Mouse (Mus musculus) A20 (cell line): ENCODE measurements at regions not wholly inside any gene's neighbourhood (a gene's known extent, or its start where the extent isn't known, plus 50 kb on each side); places are given as distances from the start of the nearest gene placed in this dataset.

Experiments
- DNase-seq: peaks from one replicate; pipeline ENCODE4 v3.0.0-alpha.2; 2011; ENCODE audit warnings: low read depth, low spot score

DNA sequence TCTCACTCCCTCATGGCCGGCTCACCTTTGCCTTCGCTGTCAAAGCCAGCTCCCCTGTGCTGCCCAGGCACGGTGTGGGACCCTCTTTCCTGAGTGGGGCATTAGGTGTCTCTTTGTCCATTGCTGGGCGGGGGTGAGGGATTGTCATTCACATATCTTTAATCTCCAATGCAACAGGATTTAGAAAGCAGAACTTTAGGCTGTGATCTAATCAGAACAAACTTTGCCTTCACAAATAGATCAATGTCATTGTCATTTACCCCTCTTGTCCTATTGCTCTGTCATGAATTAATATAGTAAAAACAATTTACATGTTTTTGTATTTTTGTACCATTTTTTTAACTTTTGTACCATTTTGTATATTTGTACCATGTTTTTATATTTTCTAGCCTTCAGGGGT is 254.7 kb upstream of the Pik3r1 start:
- DNase-seq, result no peak

GRCm38 (mm10) chr13:102023624-102024023 is 255.6 kb upstream of the Pik3r1 start:
- DNase-seq, result no peak

GRCm38 (mm10) chr13:102025138-102025537 is 257.1 kb upstream of the Pik3r1 start:
- no peak for DNase-seq

DNA sequence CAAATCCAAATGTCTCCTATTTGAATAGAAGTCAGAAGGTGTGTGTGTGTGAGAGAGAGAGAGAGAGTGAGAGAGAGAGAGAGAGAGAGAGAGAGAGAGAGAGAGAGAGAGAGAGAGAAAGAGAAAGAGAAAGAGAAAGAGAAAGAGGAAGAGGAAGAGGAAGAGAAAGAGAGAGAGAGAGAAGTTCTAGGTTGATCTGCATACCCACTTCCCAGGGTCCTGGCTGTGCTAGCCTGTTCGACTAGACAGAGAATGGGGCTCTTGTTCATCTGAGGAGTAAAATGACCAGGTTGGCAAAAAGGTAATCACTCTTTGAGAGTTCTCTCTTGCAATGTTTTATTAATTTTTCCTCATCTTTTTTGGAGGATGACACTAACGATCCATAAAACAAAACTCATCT is 257.5 kb upstream of the Pik3r1 start:
- DNase-seq, result peak; percentile 4

DNA sequence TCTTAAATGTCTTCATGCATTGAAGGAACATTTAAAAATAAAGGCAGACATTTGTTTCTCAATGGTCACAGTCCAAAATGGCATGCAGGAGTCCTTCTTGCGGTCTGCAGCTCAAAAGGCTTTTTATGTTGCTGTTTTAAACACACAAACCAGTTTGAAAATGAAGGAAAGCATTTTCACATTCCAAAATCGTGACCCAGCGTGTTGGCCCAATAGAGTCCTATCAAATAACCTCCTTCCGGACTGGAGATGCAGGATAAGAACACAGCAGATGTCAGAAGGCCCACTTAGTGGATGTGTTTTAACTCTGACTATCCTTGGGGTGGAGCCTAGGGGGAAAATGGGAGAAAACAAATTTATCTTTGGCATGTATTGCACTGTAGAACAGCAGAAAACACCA is 263.4 kb upstream of the Pik3r1 start:
- no peak for DNase-seq

DNA sequence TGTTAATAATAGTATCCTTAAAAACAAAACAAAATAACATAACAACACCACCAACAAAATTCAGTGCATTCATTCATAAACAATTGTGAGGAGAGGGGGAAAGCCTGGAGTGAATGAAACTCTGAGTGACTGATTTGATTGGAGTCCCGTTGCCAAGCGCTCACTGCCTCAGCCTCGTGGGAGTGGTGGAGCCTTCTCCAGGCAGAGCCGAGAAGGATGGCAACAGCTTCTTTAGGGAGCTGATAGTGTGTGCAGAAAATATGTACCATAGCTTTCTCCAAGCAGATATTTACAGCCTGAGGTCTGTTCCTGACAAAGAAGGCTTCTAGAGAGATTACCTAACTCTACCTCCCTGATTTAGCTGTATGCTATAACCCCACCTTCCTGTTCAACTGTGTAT is 266.5 kb upstream of the Pik3r1 start:
- no peak for DNase-seq

DNA sequence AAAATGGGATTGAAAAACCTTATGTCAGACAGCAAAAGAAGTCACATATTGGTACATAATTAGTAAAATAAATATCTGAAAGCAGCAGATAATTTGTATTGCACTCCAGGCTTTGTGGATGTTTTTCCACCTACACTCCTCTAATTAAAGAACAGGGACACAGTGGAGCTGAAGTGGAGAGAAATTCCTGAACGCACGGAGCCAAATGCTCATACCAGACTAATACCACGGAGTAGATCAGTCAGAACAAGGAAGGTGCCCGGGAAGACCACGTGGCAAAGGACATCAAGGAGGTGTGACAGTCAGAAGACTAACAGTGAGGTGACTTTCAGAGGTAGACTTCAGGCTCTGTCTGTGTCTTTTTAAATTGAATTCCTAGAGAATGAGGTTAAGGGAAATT is 268.0 kb upstream of the Pik3r1 start:
- no peak for DNase-seq

DNA sequence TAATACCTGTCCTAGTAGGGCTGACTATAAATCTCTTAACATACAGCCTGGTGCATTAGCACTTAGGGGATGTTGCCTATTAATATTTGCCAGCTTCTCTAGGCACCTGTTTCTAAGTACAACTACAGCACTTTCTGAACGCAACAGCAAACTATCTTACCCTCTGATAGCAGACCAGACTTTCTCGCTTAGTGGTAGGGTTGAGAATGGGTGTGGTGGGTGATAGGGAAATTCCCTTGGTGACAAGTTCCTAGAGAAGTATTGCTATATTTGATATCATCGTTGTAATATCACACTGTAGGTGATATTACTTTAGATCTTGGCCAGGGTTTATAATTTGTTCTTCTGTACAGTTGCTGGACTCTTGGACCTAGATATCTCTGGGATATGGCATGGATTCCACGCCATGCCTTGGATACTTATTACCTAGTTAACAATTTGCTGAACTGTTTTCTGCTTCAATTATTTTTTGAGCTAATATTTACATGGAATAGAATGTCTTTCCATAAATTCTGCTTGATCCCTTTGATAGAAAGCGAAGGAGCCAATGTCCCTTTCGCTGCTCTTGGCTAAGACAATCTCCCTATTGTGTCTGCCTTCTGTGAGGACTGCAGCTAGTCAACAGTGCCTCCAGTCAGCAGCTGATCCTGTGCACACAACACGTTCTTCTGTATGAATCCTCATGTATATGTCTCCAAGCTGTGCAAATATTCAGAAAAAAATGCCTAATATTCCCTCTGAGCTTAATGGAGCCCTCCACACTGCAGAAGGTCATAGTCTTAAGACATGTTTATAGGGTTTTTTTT is 269.0 kb upstream of the Pik3r1 start:
- no peak for DNase-seq

DNA sequence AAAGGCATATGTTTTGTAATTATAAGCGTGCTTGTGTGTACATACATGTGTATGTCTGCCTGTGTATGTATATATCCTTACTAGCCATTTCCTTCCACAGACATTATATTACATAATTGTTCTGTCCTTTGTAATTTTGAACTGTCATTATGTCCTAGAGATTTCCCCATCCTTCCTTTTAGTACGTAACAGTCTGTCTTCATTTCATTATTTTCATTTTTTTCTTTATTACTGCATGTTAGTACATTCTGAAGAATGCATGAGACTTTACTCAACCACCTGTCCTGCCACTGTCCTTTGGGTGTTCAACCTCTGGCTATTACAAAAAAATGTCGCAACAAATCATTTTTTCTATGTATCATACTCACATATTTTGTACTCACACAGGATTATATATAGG is 292.2 kb upstream of the Pik3r1 start:
- no peak for DNase-seq

GRCm38 (mm10) chr13:102064590-102065273 is 296.7 kb upstream of the Pik3r1 start:
- DNase-seq, result no peak

DNA sequence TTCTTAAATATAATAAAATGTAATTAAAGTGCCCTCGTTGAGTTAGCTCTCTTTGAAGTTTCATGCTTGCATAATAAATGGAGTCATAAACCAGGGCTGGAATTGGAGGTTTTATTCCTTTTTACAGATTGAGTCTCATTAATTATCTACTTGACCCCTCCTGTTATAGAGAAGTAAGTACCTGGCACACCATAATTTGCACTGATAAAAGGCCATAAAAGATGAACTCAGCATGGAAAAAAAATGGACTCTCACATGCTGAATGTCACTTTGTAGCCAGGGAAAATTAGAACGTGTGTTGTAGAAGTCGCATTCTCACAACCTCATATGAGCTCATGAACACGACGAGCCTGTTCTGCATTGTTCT is 297.2 kb upstream of the Pik3r1 start:
- no peak for DNase-seq

DNA sequence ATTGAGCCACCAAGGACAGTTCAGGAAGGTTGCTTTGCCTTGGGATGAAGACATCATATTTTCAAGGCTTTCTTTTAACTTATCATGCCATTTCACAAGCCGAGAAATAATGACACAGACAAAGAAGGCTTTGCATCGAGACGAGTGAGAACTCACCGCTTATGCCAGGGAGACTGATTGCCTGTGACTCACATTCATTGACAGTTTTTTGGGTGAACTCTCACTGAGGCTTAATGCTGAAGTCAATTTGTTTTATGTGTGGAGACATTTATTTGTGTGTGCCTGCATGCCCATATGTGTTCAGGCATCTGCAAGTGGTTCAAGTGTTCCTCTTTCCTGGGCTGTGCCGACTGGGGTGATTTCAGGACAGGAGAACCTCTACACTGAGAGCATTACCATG is 297.8 kb upstream of the Pik3r1 start:
- no peak for DNase-seq

DNA sequence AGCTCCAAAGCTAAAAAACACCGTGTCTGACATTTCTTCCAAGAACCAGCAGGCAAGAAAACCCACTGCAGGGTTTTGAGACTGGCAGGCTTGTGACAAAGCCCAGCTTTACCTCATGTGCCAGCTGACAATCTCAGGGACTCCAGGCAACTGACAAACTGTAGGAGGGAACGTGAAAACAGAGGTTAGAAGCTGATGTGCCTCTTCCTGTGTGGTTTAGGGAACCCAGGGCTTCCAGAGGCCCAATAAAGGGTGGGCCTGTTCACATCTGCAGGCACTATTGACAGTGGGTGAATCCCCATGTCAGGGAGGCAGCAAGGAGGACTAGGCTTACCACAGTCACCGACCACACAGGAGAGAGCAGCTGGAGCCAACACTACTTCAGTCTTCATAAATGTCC is 302.7 kb upstream of the Pik3r1 start:
- DNase-seq, result no peak

GRCm38 (mm10) chr13:102072366-102072765 is 304.3 kb upstream of the Pik3r1 start:
- no peak for DNase-seq

DNA sequence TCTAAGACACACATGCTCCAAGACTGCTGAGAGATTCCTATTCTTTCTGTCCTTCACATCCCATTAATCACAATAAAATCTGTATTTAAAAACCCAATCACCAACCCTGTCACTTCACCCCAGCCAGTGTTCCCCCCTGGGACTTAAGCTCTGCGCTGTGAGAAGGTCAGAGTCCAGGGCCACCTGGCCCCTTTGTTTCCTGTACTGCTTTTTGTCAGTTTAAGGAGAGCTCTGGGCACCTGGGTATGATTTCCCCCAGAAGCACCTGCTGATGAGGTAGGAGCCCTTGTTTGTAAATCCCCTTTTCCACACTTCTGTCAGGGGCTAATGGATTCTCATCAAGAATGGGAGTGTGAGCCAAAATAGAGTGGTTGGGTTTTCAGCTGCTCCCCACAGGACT is 319.7 kb upstream of the Pik3r1 start:
- peak; percentile 2 for DNase-seq

DNA sequence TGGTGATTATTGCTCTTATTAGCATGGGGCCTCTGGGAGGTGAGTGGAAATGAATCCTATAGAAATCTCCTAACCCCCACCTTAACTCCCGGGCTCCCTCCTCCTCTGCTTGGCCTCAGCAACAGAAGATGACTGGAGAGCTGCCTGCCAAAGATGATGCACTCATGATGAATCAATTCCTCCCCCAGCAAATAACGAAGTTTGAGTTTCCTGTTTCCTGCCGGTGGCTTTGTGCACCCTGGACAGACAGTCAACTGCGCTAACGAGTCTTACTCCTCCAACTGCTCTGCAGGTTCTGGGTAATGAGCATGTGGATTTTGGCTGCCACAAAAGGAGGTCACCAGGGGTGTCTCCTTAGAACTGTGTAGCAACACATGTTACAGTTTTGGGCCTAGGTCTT is 321.5 kb upstream of the Pik3r1 start:
- no peak for DNase-seq

DNA sequence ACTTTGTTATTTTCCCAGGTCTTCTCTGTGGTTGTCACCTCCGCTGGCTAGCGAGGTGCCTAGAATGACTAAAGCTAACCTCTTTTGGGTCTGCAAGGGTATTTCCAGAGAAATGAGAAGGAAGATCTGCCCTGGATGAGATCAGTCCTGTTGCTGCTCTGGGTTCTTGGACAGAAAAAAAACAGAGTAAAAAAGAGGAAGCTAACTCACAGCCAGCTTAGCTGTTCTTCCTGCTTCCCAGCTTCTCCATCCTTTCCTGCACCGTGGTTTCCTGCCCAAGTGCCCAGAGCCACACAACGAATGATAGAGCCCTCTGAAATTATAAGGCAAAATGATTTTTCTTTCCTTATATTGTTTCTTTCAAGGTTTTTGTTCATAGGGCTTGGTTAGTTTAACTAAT is 326.2 kb upstream of the Pik3r1 start:
- no peak for DNase-seq

GRCm38 (mm10) chr13:102103161-102103560 is 335.1 kb upstream of the Pik3r1 start:
- no peak for DNase-seq

- no peak for DNase-seq
Observed at GRCm38 (mm10) chr13:102106188-102106587, 338.2 kb upstream of the Pik3r1 start.

DNA sequence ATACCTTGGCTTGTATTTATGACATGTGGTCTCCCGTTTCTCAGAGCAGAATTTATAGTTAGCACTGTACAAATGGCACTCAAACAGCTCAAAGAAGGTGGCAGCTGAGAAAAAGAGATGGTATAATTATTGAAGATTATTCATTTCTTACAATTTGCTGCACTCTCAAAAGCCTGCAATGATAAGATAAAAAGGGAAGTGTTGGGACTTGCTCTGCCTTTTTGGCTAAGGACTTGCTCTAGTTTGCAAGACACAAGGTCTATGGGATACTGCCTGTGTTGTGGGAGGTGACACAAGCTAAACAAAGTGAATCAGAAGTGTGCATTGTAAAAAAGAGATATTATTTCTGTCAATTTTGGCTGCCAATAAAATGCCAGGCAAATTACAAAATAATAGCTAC is 340.2 kb upstream of the Pik3r1 start:
- DNase-seq, result no peak

- DNase-seq, result no peak
Observed at GRCm38 (mm10) chr13:102108916-102109315, 340.9 kb upstream of the Pik3r1 start.

GRCm38 (mm10) chr13:102113941-102114340 is 345.9 kb upstream of the Pik3r1 start:
- DNase-seq, result no peak

GRCm38 (mm10) chr13:102122341-102122740 is 354.3 kb upstream of the Pik3r1 start:
- no peak for DNase-seq
